Mouse (Mus musculus): ENCODE results near the gene Zeb2. TPM values are rescaled to one million over a fixed set of nuclear protein-coding genes. Genes with fewer than 3 reads are reported as not detected.

The Zeb2 gene
- polyA plus RNA-seq (2015; fragmentation: Nextera tagmentation; extraction: Ambion mirVana): 11.2 and 12.1 TPM in 2 replicates

GRCm38 (mm10) chr2:45117087-45117561 lies at the start of gene Zeb2:
Gene Zeb2, minus strand, starts transcription at chr2:45117395.
- peak; percentile 40; the same call in 1 of the 2 replicates for ATAC-seq (ENCODE audit: insufficient read depth)
- Histone ChIP-seq H3K27ac (replicated peaks) (peak within 1 kb of the TSS; percentile 53), H3K27me3 (peaks cover 22% of the 10 kb centered on the region), H3K36me3 (replicated peaks) (no peaks in the 10 kb centered on the region), H3K9me3 (replicated peaks) (no peaks in the 10 kb centered on the region), H3K4me3 (replicated peaks) (peak within 1 kb of the TSS; percentile 66), H3K9ac (peak within 1 kb of the TSS; percentile 55), H3K4me2 (peak within 1 kb of the TSS; percentile 99), H3K4me1 (replicated peaks) (peaks cover 42% of the 10 kb centered on the region)
- WGBS (ENCODE audit: insufficient replicate concordance): under 1% methylated on average over 27 of the region's 39 CpGs

- Histone ChIP-seq H3K9ac (no peak overlapping the region), H3K27ac (replicated peaks) (no peak overlapping the region), H3K4me2 (no peak overlapping the region), H3K4me3 (replicated peaks) (no peak overlapping the region), H3K9me3 (replicated peaks) (no peaks in the 10 kb centered on the region), H3K36me3 (replicated peaks) (no peaks in the 10 kb centered on the region), H3K27me3 (no peaks in the 10 kb centered on the region), H3K4me1 (replicated peaks) (no peaks in the 10 kb centered on the region)
- WGBS (ENCODE audit: insufficient replicate concordance): 82% methylated on average over 5 of the region's 5 CpGs
- no peak for ATAC-seq (ENCODE audit: insufficient read depth)
Observed at GRCm38 (mm10) chr2:45158785-45159184, 41.6 kb upstream of the Zeb2 start.

DNA sequence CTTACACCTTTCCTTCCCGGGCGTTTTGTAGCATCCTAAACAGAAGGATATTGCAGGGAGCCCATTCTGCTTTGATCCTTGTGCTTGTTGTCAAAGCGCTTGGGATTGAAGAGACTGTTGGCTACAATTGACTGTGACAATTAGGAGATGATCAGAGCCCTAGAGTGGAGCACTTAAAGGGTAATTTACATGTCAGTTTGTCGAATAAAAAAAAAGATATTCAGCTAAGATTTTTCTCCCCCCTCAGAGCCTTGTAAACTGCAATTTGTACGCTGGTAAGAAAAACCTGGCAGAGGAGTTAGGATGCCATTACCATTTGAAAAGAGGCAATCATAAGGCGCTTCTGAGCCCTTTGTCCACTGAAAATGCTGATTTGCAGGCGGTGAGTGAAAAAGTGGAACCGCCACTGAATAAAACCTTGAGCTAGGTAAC lies 41.2 kb upstream of the Zeb2 start:
- ATAC-seq (ENCODE audit: insufficient read depth): no peak
- Histone ChIP-seq H3K9me3 (replicated peaks) (no peaks in the 10 kb centered on the region), H3K4me2 (no peak overlapping the region), H3K27me3 (no peaks in the 10 kb centered on the region), H3K4me1 (replicated peaks) (no peaks in the 10 kb centered on the region), H3K27ac (replicated peaks) (no peak overlapping the region), H3K9ac (no peak overlapping the region), H3K36me3 (replicated peaks) (no peaks in the 10 kb centered on the region), H3K4me3 (replicated peaks) (no peak overlapping the region)
- WGBS (ENCODE audit: insufficient replicate concordance): 51% methylated on average over 8 of the region's 8 CpGs

DNA sequence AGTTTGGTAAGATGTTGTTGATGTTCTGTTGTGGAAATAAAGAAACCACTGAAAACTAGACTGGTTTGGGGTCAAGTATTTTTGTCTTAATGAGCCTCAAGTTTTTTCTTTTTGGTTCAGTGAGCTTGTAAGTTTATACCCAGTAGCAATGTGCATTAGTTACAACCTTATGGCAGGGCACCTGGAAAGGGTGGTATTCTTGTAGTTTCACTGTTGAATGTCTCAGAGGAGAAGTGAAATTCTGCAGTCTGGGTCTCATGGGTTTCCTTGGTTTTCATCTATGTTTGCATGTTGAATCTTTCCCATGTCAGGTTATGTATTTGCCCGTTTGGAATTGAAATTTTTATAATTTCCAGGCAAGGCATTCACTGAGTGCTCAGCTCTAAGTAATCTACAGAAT lies 36.1 kb upstream of the Zeb2 start:
- no peak for ATAC-seq (ENCODE audit: insufficient read depth)
- H3K4me3 ChIP-seq (replicated peaks): no peak overlapping the region
- no peaks in the 10 kb centered on the region for H3K27me3 ChIP-seq
- 42% methylated on average over 1 of the region's 1 CpGs for WGBS (ENCODE audit: insufficient replicate concordance)
- H3K9ac ChIP-seq: no peak overlapping the region
- no peaks in the 10 kb centered on the region for H3K4me1 ChIP-seq (replicated peaks)
- H3K36me3 ChIP-seq (replicated peaks): no peaks in the 10 kb centered on the region
- no peaks in the 10 kb centered on the region for H3K9me3 ChIP-seq (replicated peaks)
- no peak overlapping the region for H3K4me2 ChIP-seq
- no peak overlapping the region for H3K27ac ChIP-seq (replicated peaks)

GRCm38 (mm10) chr2:45143162-45143561 lies 26.0 kb upstream of the Zeb2 start:
- H3K4me1 ChIP-seq (replicated peaks): no peaks in the 10 kb centered on the region

GRCm38 (mm10) chr2:45138906-45139305 lies 21.7 kb upstream of the Zeb2 start:
- no peak overlapping the region for H3K4me2 ChIP-seq
- H3K9ac ChIP-seq: no peak overlapping the region
- 50% methylated on average over 6 of the region's 6 CpGs for WGBS (ENCODE audit: insufficient replicate concordance)
- peaks cover 5% of the 10 kb centered on the region; the same call in 1 of the 2 replicates for H3K4me1 ChIP-seq (replicated peaks)
- H3K9me3 ChIP-seq (replicated peaks): no peaks in the 10 kb centered on the region
- no peaks in the 10 kb centered on the region for H3K27me3 ChIP-seq
- no peak for ATAC-seq (ENCODE audit: insufficient read depth)
- no peaks in the 10 kb centered on the region for H3K36me3 ChIP-seq (replicated peaks)
- no peak overlapping the region for H3K27ac ChIP-seq (replicated peaks)
- no peak overlapping the region for H3K4me3 ChIP-seq (replicated peaks)

More at GRCm38 (mm10) chr2:45143162-45143561, 26.0 kb upstream of the Zeb2 start:
- no peak overlapping the region for H3K27ac ChIP-seq (replicated peaks)
- no peak overlapping the region for H3K4me3 ChIP-seq (replicated peaks)
- H3K36me3 ChIP-seq (replicated peaks): no peaks in the 10 kb centered on the region
- no peak overlapping the region for H3K4me2 ChIP-seq
- WGBS (ENCODE audit: insufficient replicate concordance): 34% methylated on average over 1 of the region's 1 CpGs
- H3K9ac ChIP-seq: no peak overlapping the region
- H3K27me3 ChIP-seq: no peaks in the 10 kb centered on the region
- H3K9me3 ChIP-seq (replicated peaks): no peaks in the 10 kb centered on the region
- no peak for ATAC-seq (ENCODE audit: insufficient read depth)

GRCm38 (mm10) chr2:45136783-45137182 lies 19.6 kb upstream of the Zeb2 start:
- 17% methylated on average over 2 of the region's 2 CpGs for WGBS (ENCODE audit: insufficient replicate concordance)
- Histone ChIP-seq H3K27me3 (no peaks in the 10 kb centered on the region), H3K36me3 (replicated peaks) (no peaks in the 10 kb centered on the region), H3K4me3 (replicated peaks) (no peak overlapping the region), H3K4me1 (replicated peaks) (peaks cover 5% of the 10 kb centered on the region; the same call in 1 of the 2 replicates), H3K4me2 (no peak overlapping the region), H3K27ac (replicated peaks) (no peak overlapping the region), H3K9ac (no peak overlapping the region), H3K9me3 (replicated peaks) (no peaks in the 10 kb centered on the region)
- no peak for ATAC-seq (ENCODE audit: insufficient read depth)

GRCm38 (mm10) chr2:45133225-45133624 lies 16.0 kb upstream of the Zeb2 start:
- peaks cover 5% of the 10 kb centered on the region; the same call in 1 of the 2 replicates for H3K4me1 ChIP-seq (replicated peaks)
- no peak overlapping the region for H3K9ac ChIP-seq
- H3K27ac ChIP-seq (replicated peaks): no peak overlapping the region
- H3K36me3 ChIP-seq (replicated peaks): no peaks in the 10 kb centered on the region
- H3K4me2 ChIP-seq: no peak overlapping the region
- ATAC-seq (ENCODE audit: insufficient read depth): no peak
- no peak overlapping the region for H3K4me3 ChIP-seq (replicated peaks)
- H3K9me3 ChIP-seq (replicated peaks): no peaks in the 10 kb centered on the region
- WGBS (ENCODE audit: insufficient replicate concordance): 71% methylated on average over 4 of the region's 4 CpGs
- H3K27me3 ChIP-seq: no peaks in the 10 kb centered on the region

DNA sequence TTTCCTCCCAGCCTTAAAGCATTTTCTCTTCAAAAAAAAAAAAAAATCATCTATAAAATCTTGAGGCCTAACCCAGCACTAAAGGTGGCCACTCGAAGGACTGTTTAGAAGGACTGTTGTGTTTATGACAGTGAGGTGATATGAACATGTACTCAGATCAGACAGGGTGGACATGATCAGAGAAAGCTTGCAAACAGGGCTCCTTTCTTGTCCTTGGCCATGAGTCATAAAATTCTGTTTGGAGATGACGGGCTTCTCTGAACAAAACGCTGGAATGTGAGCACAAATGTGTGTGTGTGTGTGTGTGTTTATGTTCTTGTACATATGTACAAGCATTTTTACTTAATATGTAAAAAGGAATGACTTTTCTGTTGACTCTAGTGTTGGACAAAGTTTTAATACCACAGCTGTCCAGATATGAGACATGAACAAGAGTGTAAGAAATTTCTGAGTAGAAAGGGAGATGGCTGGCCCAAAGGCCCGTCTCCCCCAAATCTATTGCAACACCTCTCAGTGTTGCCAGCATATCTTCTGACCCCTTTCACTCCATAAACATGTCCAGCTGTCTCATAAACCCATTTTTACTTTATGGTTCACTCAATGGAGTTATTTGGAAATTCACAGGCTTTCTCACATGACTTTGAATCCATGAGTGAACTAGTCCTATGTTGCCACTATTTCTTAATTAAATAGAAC lies 13.4 kb upstream of the Zeb2 start:
- Histone ChIP-seq H3K4me3 (replicated peaks) (no peak overlapping the region), H3K27me3 (no peaks in the 10 kb centered on the region), H3K4me2 (no peak overlapping the region), H3K9ac (no peak overlapping the region), H3K9me3 (replicated peaks) (no peaks in the 10 kb centered on the region), H3K4me1 (replicated peaks) (no peaks in the 10 kb centered on the region), H3K27ac (replicated peaks) (no peak overlapping the region), H3K36me3 (replicated peaks) (no peaks in the 10 kb centered on the region)
- no peak for ATAC-seq (ENCODE audit: insufficient read depth)
- WGBS (ENCODE audit: insufficient replicate concordance): 73% methylated on average over 4 of the region's 4 CpGs

GRCm38 (mm10) chr2:45129556-45129955 lies 12.4 kb upstream of the Zeb2 start:
- Histone ChIP-seq H3K27ac (replicated peaks) (no peak overlapping the region), H3K9ac (no peak overlapping the region), H3K4me3 (replicated peaks) (no peak overlapping the region), H3K4me1 (replicated peaks) (no peaks in the 10 kb centered on the region), H3K4me2 (no peak overlapping the region), H3K36me3 (replicated peaks) (no peaks in the 10 kb centered on the region), H3K9me3 (replicated peaks) (no peaks in the 10 kb centered on the region), H3K27me3 (no peaks in the 10 kb centered on the region)
- ATAC-seq (ENCODE audit: insufficient read depth): no peak
- 60% methylated on average over 6 of the region's 6 CpGs for WGBS (ENCODE audit: insufficient replicate concordance)

- Histone ChIP-seq H3K4me3 (replicated peaks) (no peak overlapping the region), H3K27me3 (no peaks in the 10 kb centered on the region), H3K4me2 (no peak overlapping the region), H3K36me3 (replicated peaks) (no peaks in the 10 kb centered on the region), H3K27ac (replicated peaks) (no peak overlapping the region), H3K9ac (no peak overlapping the region), H3K9me3 (replicated peaks) (no peaks in the 10 kb centered on the region), H3K4me1 (replicated peaks) (no peaks in the 10 kb centered on the region)
- WGBS (ENCODE audit: insufficient replicate concordance): 83% methylated on average over 2 of the region's 2 CpGs
- no peak for ATAC-seq (ENCODE audit: insufficient read depth)
Observed at GRCm38 (mm10) chr2:45128696-45129095, 11.5 kb upstream of the Zeb2 start.

GRCm38 (mm10) chr2:45126401-45126800 lies 9.2 kb upstream of the Zeb2 start:
- H3K36me3 ChIP-seq (replicated peaks): no peaks in the 10 kb centered on the region
- H3K27me3 ChIP-seq: no peaks in the 10 kb centered on the region
- H3K27ac ChIP-seq (replicated peaks): no peak overlapping the region
- H3K4me3 ChIP-seq (replicated peaks): no peak overlapping the region
- no peaks in the 10 kb centered on the region for H3K4me1 ChIP-seq (replicated peaks)
- H3K9me3 ChIP-seq (replicated peaks): no peaks in the 10 kb centered on the region
- no peak overlapping the region for H3K4me2 ChIP-seq
- ATAC-seq (ENCODE audit: insufficient read depth): no peak
- H3K9ac ChIP-seq: no peak overlapping the region
- 71% methylated on average over 5 of the region's 5 CpGs for WGBS (ENCODE audit: insufficient replicate concordance)
